Mouse (Mus musculus) bone marrow, adult 2 months (tissue): ENCODE measurements around the gene Itk. TPM values are rescaled to one million over a fixed set of nuclear protein-coding genes. Genes with fewer than 3 reads are reported as not detected.

Source experiments
- H3K27ac ChIP-seq: fragments of 200-500 bp; 2 replicates; pipeline ENCODE4 v1.5.1; 2012; ENCODE audit warnings: low read depth, mild to moderate bottlenecking, control low read depth, inconsistent platforms, low read length; ENCODE audit not compliant: control insufficient read depth, poor library complexity, insufficient read depth
- H3K4me1 ChIP-seq: fragments of 200-500 bp; 2 replicates; pipeline ENCODE4 v1.6.1; 2011; ENCODE audit warnings: low read length; ENCODE audit not compliant: control insufficient read depth, insufficient read depth
- H3K4me3 ChIP-seq: fragments of 200-500 bp; replicated peaks from 2 replicates; pipeline ENCODE3; 2011; ENCODE audit warnings: mild to moderate bottlenecking, low read depth, low read length, control low read depth; ENCODE audit not compliant: control insufficient read depth
- CTCF ChIP-seq: fragments of 200-500 bp; IDR thresholded peaks from 2 replicates; pipeline ENCODE4 v1.5.1; 2011; ENCODE audit warnings: low read length, control low read depth; ENCODE audit not compliant: control insufficient read depth, insufficient read depth
- POLR2A ChIP-seq: fragments of 200-500 bp; IDR thresholded peaks from 2 replicates; pipeline ENCODE4 v1.6.1; 2011; ENCODE audit warnings: low read depth, mild to moderate bottlenecking, control low read depth, low read length, borderline replicate concordance; ENCODE audit not compliant: control insufficient read depth
- WGBS: fragments of 180-500 bp; shearing (Covaris S2); methylation state at CpG from one replicate; pipeline ENCODE4 v1.1.7; 2018; 5-methylcytosine and 5-hydroxymethylcytosine counted together
- polyA plus RNA-seq: library from polyadenylated mRNA; stranded (reverse); fragments of >200 nt; gene quantifications from 2 replicates; pipeline ENCODE4 v1.2.4, GENCODE M21; 2011; ENCODE audit warnings: low replicate concordance; ENCODE audit not compliant: missing spikeins, insufficient read depth, insufficient read length

The Itk gene
- polyA plus RNA-seq, 1 experiment, result 4.4 TPM

- 10% methylated on average over 6 of the region's 6 CpGs for WGBS
- H3K4me1 ChIP-seq, result no peaks in the 10 kb centered on the region
- TF ChIP-seq CTCF, result peak; percentile 94
- no peak for TF ChIP-seq POLR2A
- H3K4me3 ChIP-seq, result no peak overlapping the region
- H3K27ac ChIP-seq, result no peak overlapping the region
Observed at GRCm38 (mm10) chr11:46275302-46275701, 114.0 kb downstream of the Itk start.

Other genes with a start within 250 kb of the Itk start
- not detected in 2 replicates for gene Nipal4, start 223.0 kb downstream of the Itk start, polyA plus RNA-seq
- gene Fndc9, start 154.0 kb downstream of the Itk start, polyA plus RNA-seq, result not detected in 2 replicates
- gene Cyfip2, start 76.7 kb downstream of the Itk start, polyA plus RNA-seq, result 13.4 and 32.6 TPM in 2 replicates
- gene Fam71b, start 7.0 kb upstream of the Itk start, polyA plus RNA-seq, result not detected in 2 replicates
- 36.6 and 41.4 TPM in 2 replicates for gene Med7, start 47.4 kb upstream of the Itk start, polyA plus RNA-seq
- gene Havcr2, start 65.4 kb upstream of the Itk start, polyA plus RNA-seq, result 1.3 and 1.4 TPM in 2 replicates
- not detected in 2 replicates for gene Gm12169, start 134.7 kb upstream of the Itk start, polyA plus RNA-seq
- not detected in 2 replicates for gene BC053393, start 182.0 kb upstream of the Itk start, polyA plus RNA-seq
- not detected in 2 replicates for gene Dppa1, start 239.7 kb upstream of the Itk start, polyA plus RNA-seq